Mouse (Mus musculus) embryonic fibroblast, embryonic 13.5 days (primary cell): ENCODE measurements around the gene Mapk9.

Experiments used
- CTCF ChIP-seq: IDR thresholded peaks from 2 replicates; pipeline ENCODE4 v1.5.1; 2011; ENCODE audit warnings: mild to moderate bottlenecking, control low read depth, low read length, moderate library complexity, borderline replicate concordance; ENCODE audit not compliant: insufficient read depth
- POLR2A ChIP-seq: IDR thresholded peaks from 2 replicates; pipeline ENCODE4 v1.6.1; 2011; ENCODE audit warnings: low read depth, mild to moderate bottlenecking, control low read depth, low read length, moderate library complexity

DNA sequence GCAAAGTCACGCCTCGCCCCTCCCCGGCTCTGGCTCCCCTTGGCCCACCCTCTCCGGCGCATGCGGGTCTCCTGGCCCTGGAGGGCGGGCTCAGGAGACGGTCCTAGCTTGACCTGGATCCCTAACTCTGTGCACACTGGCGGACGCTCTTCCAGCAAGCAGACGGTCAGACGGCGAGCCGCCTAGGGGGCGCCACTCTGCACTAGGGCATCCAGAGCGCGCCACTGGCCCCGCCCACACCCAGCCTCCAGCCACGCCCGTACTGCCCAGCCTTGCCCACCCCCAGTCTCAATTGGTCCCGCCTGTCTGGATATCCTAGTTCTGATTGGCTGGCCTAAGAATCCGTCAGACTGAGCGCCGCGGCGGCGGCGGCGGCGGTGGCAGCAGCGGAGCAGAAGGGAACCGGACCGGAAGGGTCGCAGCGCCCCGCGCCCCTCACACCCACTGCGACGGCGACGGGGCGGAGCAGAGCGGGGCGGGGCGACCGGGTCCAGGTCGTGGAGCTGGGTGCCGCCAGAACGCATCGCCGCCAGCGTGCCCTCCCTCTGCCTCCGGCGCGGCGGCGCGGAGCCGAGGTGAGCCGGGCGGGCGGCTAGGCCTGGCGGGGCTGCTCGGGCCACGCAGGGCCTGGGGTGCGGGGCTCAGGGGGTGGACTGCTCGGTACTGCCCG is at the start of gene Mapk9:
- peak; percentile 88 for TF ChIP-seq CTCF
- peak; percentile 58; the same call in 1 of the 2 replicates for TF ChIP-seq POLR2A
